Mouse (Mus musculus) cortical plate, adult 2 months (tissue): ENCODE data around the gene Btrc.

Source experiments
- CTCF ChIP-seq: fragments of 200-500 bp; IDR thresholded peaks from 2 replicates; pipeline ENCODE4 v1.5.1; 2011; ENCODE audit warnings: mild to moderate bottlenecking, control low read depth, low read length; ENCODE audit not compliant: insufficient read depth; ENCODE audit errors: extremely low read depth
- POLR2A ChIP-seq: fragments of 200-500 bp; IDR thresholded peaks from 2 replicates; pipeline ENCODE4 v1.6.1; 2011; ENCODE audit warnings: mild to moderate bottlenecking, low read length, control low read depth; ENCODE audit not compliant: insufficient read depth; ENCODE audit errors: extremely low read depth

GRCm38 (mm10) chr19:45535929-45536328 lies 172.4 kb downstream of the Btrc start:
- no peak for TF ChIP-seq POLR2A
- no peak for TF ChIP-seq CTCF
